Mouse (Mus musculus): ENCODE measurements around the gene Olfr874.
A peak's percentile ranks its signal among the peaks of the same experiment; 100 is the strongest.

Gene Olfr874

DNA sequence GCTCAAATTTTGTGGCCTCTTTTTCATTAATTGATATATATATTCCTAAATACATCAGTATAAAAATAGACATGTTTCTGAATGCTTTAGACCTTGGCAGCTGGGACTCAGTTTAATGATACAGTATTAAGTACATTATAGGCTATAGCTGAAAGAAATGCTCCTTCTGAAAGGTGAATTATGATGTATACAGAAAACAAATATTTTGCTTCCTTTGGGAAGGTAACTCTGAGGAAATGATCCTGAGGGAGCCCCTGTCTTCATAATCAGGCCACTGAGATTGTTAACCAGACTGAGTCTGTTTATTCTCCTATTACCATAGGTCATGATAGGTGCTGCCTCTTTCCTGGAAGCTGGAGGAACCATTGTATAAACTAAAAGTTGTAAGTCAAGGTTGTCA, at the start of gene Olfr874:
Gene Olfr874, plus strand, starts transcription at position 301 of the 400 bp plus-strand sequence.
- no peak for DNase-seq (ENCODE audit: extremely low spot score, low spot score)

DNA sequence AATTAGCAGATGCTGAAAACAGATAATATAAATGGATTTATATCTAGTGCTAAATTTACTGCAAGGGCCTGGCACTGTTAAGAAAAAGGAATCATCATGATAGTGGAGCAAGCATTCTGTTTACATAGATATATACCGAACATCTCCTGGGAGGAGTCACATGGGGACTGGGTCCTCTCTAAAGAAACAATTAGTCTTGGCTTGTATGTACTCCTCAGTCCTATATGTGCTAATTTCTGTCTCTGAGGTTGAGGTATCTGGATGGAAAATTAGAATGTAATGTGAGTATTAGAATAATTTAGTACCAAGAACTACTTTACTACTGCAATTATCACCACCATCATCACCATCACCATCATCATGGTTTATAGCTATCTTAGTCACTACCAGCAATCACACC, 28.8 kb upstream of the Olfr874 start, which contains the start of gene Olfr160:
Gene Olfr160, minus strand, starts transcription at position 101 of the 400 bp plus-strand sequence.
- DNase-seq (ENCODE audit: extremely low spot score, low spot score), result no peak

DNA sequence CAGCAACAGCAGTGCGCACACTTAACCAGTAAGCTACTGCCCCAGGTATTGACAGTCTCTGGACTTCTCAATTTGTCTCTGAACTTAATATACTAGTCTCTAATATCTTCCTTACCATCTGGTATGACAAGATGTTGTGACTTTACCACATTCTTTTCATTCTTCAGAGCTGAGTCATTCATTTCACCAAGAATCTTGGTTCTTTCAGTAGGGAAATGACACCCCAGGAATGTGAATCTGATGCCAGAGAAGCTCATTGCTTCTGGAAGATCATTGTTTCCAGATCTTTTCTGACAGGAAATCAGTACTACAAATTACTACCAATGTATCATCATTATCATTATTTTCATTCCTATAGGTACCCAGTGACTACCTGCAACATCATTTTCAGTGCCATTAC, 10.6 kb upstream of the Olfr874 start:
- no peak for DNase-seq (ENCODE audit: extremely low spot score, low spot score)

DNA sequence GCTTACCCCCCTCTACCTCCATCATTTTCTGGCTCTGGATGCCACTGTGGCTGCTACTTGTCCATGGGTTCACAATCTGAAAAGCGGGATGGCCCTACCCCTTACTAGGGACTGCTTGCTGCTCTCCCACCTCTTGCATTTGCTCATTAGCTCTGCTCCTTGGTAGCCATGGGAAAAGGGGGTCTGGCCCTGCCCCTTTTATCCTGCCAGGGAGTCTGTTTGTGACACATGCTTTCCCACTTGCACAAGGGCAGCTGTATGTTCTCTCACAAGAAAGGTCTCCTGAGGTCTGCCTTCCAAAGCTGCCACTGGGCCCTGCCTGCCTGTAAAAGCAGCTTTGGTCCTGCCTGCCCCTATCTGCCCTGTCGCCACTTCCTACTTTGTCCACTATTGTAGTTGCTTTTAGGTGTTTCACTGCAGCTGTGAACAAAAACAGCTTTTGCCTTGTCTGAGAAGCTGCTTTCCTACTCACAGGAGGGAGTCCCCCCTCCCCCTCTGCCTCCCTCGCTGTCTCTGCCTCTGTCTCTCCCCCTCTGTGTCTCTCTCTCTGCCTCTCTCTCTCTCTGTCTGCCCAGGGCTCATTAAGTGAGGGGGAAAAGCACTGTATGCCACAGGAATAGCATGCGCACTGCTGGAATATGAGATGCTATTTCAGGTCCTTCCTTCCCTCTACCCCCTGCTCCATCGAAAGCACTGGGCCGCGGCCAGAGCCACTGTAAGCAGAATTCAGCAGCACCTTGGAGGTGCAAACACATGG, 5.6 kb downstream of the Olfr874 start:
- DNase-seq (ENCODE audit: extremely low spot score, low spot score), result peak; percentile 14

DNA sequence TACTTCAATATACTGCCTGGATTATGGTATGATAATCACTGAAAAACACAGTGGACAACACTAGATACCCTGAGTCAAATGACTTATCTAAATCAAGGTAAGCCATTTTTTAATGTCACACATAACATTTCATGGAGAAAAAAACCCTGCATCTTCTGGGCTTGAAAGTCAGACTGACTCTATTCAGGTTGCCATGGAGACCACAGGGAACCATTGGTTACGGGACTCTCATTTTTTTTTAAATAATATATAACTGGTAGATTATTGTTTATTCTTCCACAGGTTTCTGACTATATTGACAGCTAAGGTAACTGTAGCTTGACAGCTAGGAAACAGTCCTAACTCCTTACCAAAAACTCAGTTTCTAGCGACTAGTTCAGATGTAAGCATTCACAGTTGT, 6.6 kb downstream of the Olfr874 start:
- DNase-seq (ENCODE audit: extremely low spot score, low spot score), result no peak

DNA sequence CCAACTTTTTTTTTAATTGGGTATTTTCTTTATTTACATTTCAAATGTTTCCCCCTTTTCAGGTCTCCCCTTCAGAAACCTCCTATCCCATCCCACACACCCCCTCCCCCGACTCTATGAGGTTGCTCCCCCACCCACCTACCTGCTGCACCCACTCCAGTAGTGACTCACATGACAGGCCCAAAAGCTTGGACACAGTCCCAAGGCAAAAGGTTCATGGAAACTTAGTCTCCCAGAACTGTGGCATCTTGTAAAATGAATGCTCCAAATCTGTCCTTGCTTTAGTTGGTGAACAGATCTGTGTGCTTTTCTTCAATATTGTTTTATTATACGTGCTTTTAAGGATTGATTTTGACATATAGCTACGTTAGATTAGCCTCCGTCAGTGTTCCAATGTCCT, 7.1 kb downstream of the Olfr874 start:
- no peak for DNase-seq (ENCODE audit: extremely low spot score, low spot score)

DNA sequence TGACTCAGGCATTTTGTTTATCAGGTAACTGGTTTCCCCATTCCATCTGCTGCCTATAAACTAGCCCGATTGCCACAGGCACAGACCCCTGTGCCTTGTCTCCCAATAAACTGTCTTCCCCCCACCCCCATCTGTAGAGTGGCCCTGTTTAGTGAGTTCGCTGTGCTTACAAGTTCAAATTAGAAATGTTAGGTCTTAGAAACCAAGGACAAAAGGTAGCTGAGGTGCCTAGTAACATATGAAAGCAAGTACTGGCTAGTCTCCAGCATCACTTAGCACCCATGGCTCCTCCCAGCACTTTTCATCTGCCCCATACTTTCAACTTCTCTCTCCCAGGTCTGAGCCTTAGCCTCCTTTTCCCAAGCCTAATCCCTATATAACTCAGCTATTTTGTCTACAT, 16.8 kb downstream of the Olfr874 start:
- DNase-seq (ENCODE audit: extremely low spot score, low spot score), result no peak

DNA sequence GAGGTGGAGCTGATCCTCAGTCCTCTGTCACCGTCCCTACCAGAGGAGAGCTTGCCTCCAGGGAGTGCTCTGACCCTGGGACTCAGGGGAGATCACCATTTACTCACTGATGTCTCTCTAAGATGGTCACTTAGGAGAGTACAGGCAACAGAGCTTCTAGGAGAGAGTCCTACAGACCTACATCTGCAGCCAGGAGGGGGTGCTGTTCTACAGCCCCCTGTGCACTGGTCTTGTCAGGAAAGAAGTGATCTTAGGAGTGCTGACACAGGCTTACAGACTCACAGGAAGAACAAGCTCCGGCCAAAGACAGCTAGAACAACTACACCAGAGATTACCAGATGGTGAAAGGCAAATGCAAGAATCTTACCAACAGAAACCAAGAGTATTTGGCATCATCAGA, 17.6 kb downstream of the Olfr874 start:
- DNase-seq (ENCODE audit: extremely low spot score, low spot score), result no peak

DNA sequence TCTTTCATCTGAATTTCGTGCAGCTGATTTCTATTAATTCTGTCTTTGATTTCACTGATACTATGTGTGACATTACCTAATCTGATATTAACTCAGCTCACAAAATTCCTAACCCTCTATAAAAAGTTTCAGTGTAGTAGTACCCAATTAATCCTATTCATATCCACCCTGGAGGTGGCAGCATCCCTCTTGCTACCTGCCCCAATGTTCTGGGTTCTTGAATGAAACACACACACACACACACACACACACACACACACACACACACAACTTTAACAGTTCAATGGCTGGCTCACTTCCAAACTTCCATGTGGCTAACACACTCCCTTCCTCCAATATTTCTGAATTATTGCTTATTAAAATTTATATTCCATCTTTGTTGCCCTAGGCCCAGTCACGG, 25.8 kb downstream of the Olfr874 start:
- DNase-seq (ENCODE audit: extremely low spot score, low spot score), result no peak

DNA sequence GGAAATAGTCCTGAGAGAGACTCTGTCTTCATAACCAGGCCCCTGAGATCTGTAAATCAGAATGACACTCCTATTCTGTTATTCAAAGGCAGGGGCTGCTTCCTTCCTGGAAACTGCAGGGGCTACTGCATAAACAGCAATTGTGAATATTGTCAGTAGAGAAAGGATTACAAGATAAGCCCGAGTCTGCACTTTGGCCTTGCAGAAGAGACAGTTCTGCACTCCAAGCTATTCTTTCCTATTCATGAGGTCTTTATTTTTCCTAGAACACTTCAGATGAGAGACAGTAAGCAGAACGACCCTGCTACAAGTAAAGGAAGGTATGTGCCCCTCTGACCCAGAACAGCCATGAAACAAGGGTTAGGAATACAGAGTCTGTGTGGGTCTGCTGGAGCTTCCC, 26.9 kb downstream of the Olfr874 start, which contains the start of gene Olfr875:
Gene Olfr875, plus strand, starts transcription at position 99 of the 400 bp plus-strand sequence.
- no peak for DNase-seq (ENCODE audit: extremely low spot score, low spot score)

DNA sequence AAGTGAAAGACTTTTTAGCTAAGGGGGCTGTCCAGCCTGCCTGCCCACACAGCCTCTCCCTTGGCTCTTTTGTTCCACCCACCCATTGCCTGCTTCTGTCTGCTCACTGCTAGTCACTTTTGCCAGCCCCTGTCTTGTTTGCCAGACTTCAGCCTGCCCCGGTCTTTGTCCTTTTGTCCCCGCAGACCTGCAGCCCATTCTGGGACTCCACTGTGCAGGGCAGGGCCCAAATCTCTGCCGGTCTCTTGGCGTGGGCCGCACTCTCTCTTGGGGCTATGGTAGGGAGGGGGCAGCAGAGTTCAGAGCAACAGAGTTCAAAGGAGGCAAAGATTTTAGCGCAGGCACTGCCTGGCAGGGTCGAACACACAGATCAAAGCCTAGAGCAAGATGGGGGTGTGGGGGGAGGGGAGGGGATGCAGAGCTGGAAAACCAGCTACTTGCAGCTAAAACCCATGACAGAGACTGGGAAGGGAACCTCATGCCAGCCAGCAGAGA, 37.9 kb downstream of the Olfr874 start:
- peak; percentile 77 for DNase-seq (ENCODE audit: extremely low spot score, low spot score)

DNA sequence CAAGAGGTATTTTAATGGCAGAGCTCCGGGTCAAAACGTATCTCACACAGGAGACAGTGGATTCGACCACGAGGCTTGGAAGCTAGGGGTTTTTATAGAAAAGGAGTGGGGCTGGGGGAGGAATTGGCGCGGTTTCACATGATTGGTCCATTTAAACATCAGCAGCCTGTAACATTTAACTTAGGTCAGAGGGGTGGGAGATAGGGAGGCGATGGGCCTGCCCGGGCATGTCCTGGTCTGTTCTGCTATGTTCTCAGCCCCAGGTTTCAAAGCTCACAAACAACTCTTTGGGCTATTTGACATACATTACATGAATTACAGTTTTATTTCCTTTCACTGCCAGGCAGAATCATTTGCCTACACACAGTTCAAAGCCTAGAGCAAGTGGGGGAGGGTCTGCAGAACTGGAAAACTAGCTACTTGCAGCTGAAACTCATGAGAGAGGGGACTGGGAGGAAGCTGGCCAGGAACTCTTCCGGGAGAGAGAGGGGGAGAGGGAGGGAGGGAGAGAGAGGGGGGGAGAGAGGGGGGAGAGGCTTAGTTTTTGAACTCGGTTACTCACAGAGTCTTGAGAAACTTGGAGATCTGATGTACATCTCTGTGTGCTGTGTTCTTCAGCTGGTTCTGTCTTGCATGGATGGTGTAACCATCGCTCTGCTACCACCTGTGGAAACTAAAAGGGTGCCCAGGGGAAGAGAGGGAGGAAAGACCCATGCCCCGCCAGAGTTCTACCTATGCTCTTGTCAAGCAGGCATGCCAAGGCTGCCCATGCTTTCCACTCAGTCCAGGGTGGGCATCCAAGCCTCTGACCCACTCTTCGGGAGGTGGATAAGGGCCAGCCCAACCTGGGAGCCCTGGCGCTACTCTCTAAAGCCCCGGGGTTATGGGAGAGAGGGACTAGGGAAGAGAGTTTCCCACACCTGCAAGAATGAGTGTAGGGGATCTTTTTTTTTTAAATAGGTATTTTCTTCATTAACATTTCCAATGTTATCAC, 38.8 kb downstream of the Olfr874 start:
- DNase-seq (ENCODE audit: extremely low spot score, low spot score), result peak; percentile 34

DNA sequence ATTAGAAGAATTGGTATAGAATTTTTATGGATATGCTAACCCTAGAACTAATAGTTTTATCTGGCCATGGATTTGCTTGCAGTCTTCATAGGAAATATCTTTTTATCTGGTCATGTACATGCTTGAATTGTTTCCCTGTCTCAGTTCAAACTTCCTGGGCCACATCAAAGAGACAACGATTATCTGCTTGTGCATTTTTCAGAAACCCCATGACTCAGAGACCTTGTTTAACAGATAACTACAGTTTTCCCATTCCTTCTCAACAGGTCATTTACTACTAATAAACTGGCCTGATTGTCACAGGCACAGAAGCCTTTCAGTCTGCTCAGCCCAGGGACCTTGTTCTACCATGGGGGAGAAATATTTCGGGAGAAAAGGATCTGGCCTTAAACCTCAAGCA, 41.5 kb downstream of the Olfr874 start:
- no peak for DNase-seq (ENCODE audit: extremely low spot score, low spot score)

All from neural tube, embryonic 10.5 days (tissue).